In genomic region chr9:58458856-58459553, GRCm38 (mm10) we compare ENCODE assay signal across 19 mouse cellular contexts. TPM values are rescaled to one million over a fixed set of nuclear protein-coding genes. Genes with fewer than 3 reads are reported as not detected.
A peak's percentile ranks its signal among the peaks of the same experiment; 100 is the strongest.
DNase-seq lines count a peak whose midpoint lies in the region; ATAC-seq lines count a peak whose summit lies in the region.
"Had no signal": no experiment of that assay in that cellular context is flagged by ENCODE, and none has a peak within 500 bp of the region (broad histone marks: within the 10 kb centered on the region; RNA-seq: fewer than 3 reads in every experiment).

No protein-coding gene starts in this region.

- no peak for DNase-seq in forebrain, embryonic 10.5 days (ENCODE audit: extremely low spot score, low spot score)
- peak; percentile 48 to 59 for DNase-seq in heart, postnatal 10 days
- peak; percentile 43 to 50 for DNase-seq in right cerebral cortex, postnatal 10 days (ENCODE audit: low spot score in 2 of 2)
- DNase-seq in right cerebral cortex, postnatal 25 days, result no peak
- DNase-seq: B cell, adult 2 months; gastrocnemius, postnatal 14 days; liver, embryonic 13.5 days had no signal

- intact Hi-C loops in heart, postnatal 10 days (cut with DNase I), result loop anchor here (5.0 kb wide), 1 partner anchor 47 kb away; no protein-coding TSS in a partner anchor

- H3K27me3 ChIP-seq in forebrain, embryonic 10.5 days (ENCODE audit: poor library complexity, severe bottlenecking), result peaks cover 32% of the 10 kb centered on the region
- no peaks in the 10 kb centered on the region for H3K27me3 ChIP-seq in forebrain, embryonic 15.5 days
- no peaks in the 10 kb centered on the region for H3K27me3 ChIP-seq in heart, embryonic 12.5 days (replicated peaks)
- no peaks in the 10 kb centered on the region for H3K27me3 ChIP-seq in kidney, embryonic 14.5 days (ENCODE audit: control insufficient read depth, insufficient read depth, low read length)
- H3K27me3 ChIP-seq: heart, embryonic 15.5 days had no signal

- H3K27ac ChIP-seq in forebrain, embryonic 10.5 days, result 0 out of 2 replicates have a peak overlapping the region, but pooled peaks have one; percentile 8
- H3K27ac ChIP-seq in forebrain, embryonic 15.5 days (replicated peaks), result no peak overlapping the region
- H3K27ac ChIP-seq in heart, embryonic 12.5 days (ENCODE audit: poor library complexity, severe bottlenecking), result no peak overlapping the region
- no peak overlapping the region for H3K27ac ChIP-seq in kidney, embryonic 14.5 days (ENCODE audit: low read depth, low read length)
- H3K27ac ChIP-seq: embryonic facial prominence, embryonic 10.5 days; heart, embryonic 15.5 days; hindbrain, embryonic 14.5 days; kidney, postnatal 0 days; limb, embryonic 12.5 days; liver, embryonic 13.5 days; stomach, postnatal 0 days had no signal

- no peak overlapping the region for H3K4me2 ChIP-seq in forebrain, embryonic 15.5 days (replicated peaks)
- no peak overlapping the region for H3K4me2 ChIP-seq in heart, embryonic 12.5 days
- no peak overlapping the region for H3K4me2 ChIP-seq in kidney, embryonic 14.5 days (replicated peaks; ENCODE audit: low read depth, low read length)
- H3K4me2 ChIP-seq: heart, embryonic 15.5 days; hindbrain, embryonic 14.5 days; limb, embryonic 12.5 days; liver, embryonic 13.5 days had no signal

- H3K9ac ChIP-seq in forebrain, embryonic 15.5 days (replicated peaks), result no peak overlapping the region
- no peak overlapping the region for H3K9ac ChIP-seq in heart, embryonic 12.5 days
- no peak overlapping the region for H3K9ac ChIP-seq in kidney, embryonic 14.5 days (ENCODE audit: low read depth, low read length)
- H3K9ac ChIP-seq: heart, embryonic 15.5 days; hindbrain, embryonic 14.5 days; limb, embryonic 12.5 days; liver, embryonic 13.5 days had no signal

- no peaks in the 10 kb centered on the region for H3K9me3 ChIP-seq in forebrain, embryonic 10.5 days
- no peaks in the 10 kb centered on the region for H3K9me3 ChIP-seq in forebrain, embryonic 15.5 days
- no peaks in the 10 kb centered on the region for H3K9me3 ChIP-seq in heart, embryonic 12.5 days (replicated peaks)
- H3K9me3 ChIP-seq in kidney, embryonic 14.5 days (ENCODE audit: control insufficient read depth, low read length), result no peaks in the 10 kb centered on the region
- H3K9me3 ChIP-seq: embryonic facial prominence, embryonic 10.5 days; heart, embryonic 15.5 days; limb, embryonic 12.5 days; liver, embryonic 13.5 days had no signal

- H3K4me3 ChIP-seq in forebrain, embryonic 10.5 days, result no peak overlapping the region
- no peak overlapping the region for H3K4me3 ChIP-seq in forebrain, embryonic 15.5 days
- H3K4me3 ChIP-seq in heart, embryonic 12.5 days, result no peak overlapping the region
- no peak overlapping the region for H3K4me3 ChIP-seq in kidney, embryonic 14.5 days (ENCODE audit: low read length)
- H3K4me3 ChIP-seq: embryonic facial prominence, embryonic 10.5 days; heart, embryonic 15.5 days; limb, embryonic 12.5 days; liver, embryonic 13.5 days had no signal

- WGBS in forebrain, embryonic 10.5 days, result 86% methylated on average over 6 of the region's 6 CpGs
- WGBS in forebrain, embryonic 15.5 days, result 75% methylated on average over 6 of the region's 6 CpGs
- WGBS in heart, embryonic 12.5 days, result 77% methylated on average over 6 of the region's 6 CpGs
- WGBS in kidney, embryonic 14.5 days, result 76% methylated on average over 6 of the region's 6 CpGs

- no peaks in the 10 kb centered on the region for H3K36me3 ChIP-seq in forebrain, embryonic 10.5 days (replicated peaks)
- no peaks in the 10 kb centered on the region for H3K36me3 ChIP-seq in forebrain, embryonic 15.5 days
- no peaks in the 10 kb centered on the region for H3K36me3 ChIP-seq in heart, embryonic 12.5 days
- no peaks in the 10 kb centered on the region for H3K36me3 ChIP-seq in kidney, embryonic 14.5 days (ENCODE audit: control insufficient read depth, insufficient read depth, low read length)
- H3K36me3 ChIP-seq: embryonic facial prominence, embryonic 10.5 days; heart, embryonic 15.5 days; limb, embryonic 12.5 days; liver, embryonic 13.5 days had no signal

- H3K4me1 ChIP-seq in forebrain, embryonic 10.5 days, result peaks cover 43% of the 10 kb centered on the region
- H3K4me1 ChIP-seq in forebrain, embryonic 15.5 days, result peaks cover 44% of the 10 kb centered on the region
- H3K4me1 ChIP-seq in heart, embryonic 12.5 days (replicated peaks), result peaks cover 5% of the 10 kb centered on the region; the same call in 1 of the 2 replicates
- no peaks in the 10 kb centered on the region for H3K4me1 ChIP-seq in kidney, embryonic 14.5 days (ENCODE audit: control insufficient read depth, insufficient read depth, low read length)
- H3K4me1 ChIP-seq: liver, embryonic 13.5 days had no signal

- ATAC-seq in forebrain, embryonic 15.5 days (replicated peaks), result no peak
- no peak for ATAC-seq in heart, embryonic 12.5 days (ENCODE audit: insufficient number of reproducible peaks, low FRiP score)
- ATAC-seq in kidney, embryonic 14.5 days (ENCODE audit: low FRiP score, low TSS enrichment), result no peak
- ATAC-seq: intestine, embryonic 16.5 days; lung, postnatal 0 days had no signal

RNA-seq across cellular contexts. Expression of gene Insyn1, which starts 29.4 kb away (rescaled TPM):
- 0.66 TPM in 2 replicates for polyA plus RNA-seq in forebrain, embryonic 10.5 days (2016; fragmentation: Nextera tagmentation; extraction: Ambion mirVana)
- 6.7 and 7.7 TPM in 2 replicates for polyA plus RNA-seq in forebrain, embryonic 15.5 days (2015; fragmentation: Nextera tagmentation; extraction: Ambion mirVana)
- 10 to 100 TPM; 11.0 to 11.4 TPM for total RNA-seq in heart, postnatal 10 days (2021)
- polyA plus RNA-seq in heart, embryonic 12.5 days (2016; fragmentation: Nextera tagmentation; extraction: Ambion mirVana), result 0.97 and 1.3 TPM in 2 replicates
- polyA plus RNA-seq in kidney, embryonic 14.5 days (2014; fragmentation: Nextera tagmentation; extraction: Ambion mirVana), result 3.0 and 4.0 TPM in 2 replicates
- total RNA-seq: monocyte, adult 5-6 weeks had no signal

Comparison
In these comparisons a context has a peak if more than half of its experiments do, and no peak if none do; other contexts are left out.
1. DNase-seq: peak in heart, postnatal 10 days (2 of 2) and right cerebral cortex, postnatal 10 days (2 of 2); none in forebrain, embryonic 10.5 days (single experiment) and right cerebral cortex, postnatal 25 days (single experiment).